Mouse (Mus musculus): ENCODE measurements around the gene Nrg4.

DNA sequence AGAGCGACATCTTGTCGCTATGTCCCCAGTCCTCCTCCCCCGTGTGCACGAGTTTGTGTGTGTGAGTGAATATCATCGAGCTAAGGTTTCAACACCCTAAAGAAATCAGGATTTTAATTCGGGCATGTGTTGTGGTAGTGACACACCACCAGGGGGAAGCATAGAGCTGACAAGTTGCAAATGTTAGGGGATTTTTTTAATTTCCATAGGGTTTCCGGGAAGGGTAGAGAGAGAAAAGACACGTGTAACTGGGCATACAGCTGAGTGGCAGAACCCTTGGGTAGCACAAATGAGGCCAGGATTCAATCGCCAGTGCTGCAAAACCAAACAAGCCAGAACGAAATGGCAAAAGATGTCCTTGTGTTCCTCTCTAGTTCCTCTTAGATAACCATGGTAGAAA is 2.1 kb downstream of the Nrg4 start:
- TF ChIP-seq POLR2A (IDR thresholded peaks at IDR 0.05; ENCODE audit: borderline replicate concordance, insufficient read depth, low read length) (no peak), CTCF (IDR thresholded peaks at IDR 0.05; ENCODE audit: borderline replicate concordance, insufficient read depth, low read depth, low read length) (peak; percentile 30; the same call in 1 of the 2 replicates)
